Mouse (Mus musculus) right cerebral cortex, adult 2 months (tissue): ENCODE data around the gene Cchcr1.

Experiments used
- DNase-seq, 2 experiments: peaks; one replicate each; pipeline ENCODE4 v3.0.0; 2021 to 2022; ENCODE audit warnings: low spot score in 2 of 2

Cchcr1 gene

DNA sequence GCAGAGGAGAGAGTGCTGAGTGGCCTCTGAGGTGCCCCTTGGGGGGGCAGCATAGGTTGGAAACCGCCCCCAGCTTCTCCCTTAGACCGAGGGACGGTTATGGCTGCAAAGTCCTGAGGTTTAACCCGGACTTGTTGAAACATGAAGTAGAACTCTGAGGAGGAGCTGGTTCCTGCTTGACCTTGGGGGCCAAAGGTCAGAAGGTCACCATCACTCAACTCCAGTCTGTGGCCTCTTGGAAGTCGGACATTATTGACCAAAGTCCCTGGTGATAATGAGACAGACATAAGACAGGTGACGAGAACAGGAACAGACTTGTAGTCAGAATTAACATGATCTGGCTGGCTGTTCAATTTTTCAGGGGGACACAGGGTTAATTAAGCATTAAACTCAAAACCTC, 2.1 kb upstream of the Cchcr1 start:
- no peak for DNase-seq

DNA sequence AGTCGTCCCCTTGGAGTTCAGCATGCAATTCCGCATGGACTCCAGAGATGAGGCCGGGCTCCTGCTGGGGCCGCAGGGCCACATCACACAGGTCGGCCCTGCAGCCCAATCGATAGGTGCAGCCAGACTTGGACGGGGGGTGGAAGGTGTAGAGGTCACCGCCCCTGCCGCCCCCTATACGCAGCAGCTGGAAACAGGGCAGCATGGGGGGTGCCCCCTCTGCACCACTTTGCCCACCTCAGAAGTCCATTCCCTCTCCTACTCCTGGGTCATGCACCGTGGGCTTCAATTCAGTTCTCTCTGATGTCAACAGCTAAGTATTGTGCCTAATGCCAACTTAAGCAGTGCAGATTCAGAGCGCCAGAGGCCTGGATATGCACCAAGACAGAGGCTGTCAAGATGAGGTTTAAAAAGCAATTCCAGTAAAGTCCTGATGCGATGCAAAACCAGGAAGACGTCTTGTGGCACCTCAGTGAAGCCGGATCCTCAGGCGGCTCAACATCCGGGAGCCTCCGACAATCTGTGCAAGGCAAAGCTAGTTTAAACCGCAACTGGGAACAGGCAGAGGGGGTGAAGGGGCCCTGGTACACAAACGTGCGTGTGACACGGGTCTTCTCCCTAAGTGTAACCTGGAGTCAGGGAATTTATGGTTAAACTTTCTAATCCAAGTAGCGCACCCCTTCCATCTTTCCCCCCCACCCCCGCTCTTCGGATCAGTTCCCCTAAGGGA, 824 bp upstream of the Cchcr1 start:
- DNase-seq: peak; percentile 16 to 38

DNA sequence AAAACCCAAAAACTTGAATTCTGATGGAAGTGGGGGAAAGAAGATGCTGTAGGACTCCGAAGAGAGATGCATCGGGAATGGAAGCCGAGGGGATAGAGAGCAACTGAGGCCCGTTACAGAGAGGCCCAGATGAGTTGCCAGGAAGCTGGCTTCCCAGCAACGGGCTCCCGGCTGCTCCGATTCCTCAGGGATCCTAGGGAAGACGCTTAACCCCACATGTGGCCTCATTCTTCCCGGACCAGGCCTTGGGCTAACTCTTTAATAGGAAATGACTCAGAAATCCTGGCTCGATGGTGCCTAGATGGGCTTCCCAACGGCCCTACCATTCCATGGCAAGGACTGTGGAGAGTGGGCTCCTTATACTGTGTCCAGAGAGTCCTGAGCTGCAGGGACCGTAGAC, 626 bp downstream of the Cchcr1 start:
- no peak for DNase-seq

DNA sequence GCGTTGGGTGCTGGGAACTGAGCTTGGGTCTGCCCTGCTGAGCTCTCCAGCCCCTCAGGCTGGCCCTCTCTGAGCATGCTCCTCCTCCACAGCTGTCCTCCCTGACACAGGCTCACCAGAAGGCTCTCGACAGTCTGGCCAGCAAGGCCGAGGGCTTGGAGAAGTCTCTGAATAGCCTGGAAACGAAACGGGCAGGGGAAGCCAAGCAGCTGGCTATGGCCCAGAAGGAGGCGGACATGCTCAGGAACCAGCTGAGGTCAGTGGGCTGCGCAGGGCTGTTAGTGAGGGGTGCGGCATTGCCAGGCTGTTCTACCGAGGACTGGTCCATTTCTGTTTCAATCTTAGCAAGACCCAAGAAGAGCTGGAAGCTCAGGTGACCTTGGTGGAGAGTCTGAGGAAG, 7.5 kb downstream of the Cchcr1 start:
- DNase-seq: no peak

DNA sequence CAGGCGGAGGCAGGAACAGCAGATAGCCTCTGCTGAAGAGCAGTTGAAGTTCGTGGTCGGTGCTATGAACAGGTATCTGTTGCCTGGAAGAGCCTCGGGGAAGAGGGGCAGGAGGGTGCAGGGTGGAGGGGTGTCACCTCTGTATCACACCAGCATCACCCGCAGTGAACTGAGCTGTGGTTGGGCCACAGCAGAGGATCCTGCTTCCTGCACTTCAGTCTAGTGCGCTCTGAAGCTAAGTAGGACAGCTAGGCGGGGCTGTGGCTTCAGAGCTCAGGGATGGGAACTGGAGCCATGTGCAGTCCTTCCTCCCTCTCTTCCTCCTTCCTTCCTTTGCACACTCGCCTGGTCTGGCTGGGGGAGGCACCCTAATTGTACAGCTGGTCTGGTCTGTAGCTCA, 9.7 kb downstream of the Cchcr1 start:
- no peak for DNase-seq

DNA sequence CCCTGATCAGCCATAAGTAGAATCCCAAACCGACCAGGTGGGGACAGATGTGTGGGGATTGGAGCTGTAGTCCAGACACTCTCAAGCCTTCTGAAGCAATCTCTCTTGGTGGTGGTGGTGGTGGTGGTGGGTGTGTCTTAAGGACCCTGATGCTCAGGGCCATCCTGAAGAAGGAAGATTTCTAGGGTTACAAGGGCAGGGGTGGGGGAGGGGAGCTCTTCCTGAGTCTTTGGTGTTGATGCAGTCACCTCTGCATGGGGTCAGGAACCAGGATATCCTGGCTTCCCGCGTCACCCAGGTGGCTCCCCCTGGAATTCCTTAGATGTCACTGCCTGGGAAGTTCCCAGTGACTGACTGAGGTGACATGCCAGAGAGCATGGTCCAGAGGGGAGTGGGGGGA, 15.5 kb downstream of the Cchcr1 start:
- no peak for DNase-seq

DNA sequence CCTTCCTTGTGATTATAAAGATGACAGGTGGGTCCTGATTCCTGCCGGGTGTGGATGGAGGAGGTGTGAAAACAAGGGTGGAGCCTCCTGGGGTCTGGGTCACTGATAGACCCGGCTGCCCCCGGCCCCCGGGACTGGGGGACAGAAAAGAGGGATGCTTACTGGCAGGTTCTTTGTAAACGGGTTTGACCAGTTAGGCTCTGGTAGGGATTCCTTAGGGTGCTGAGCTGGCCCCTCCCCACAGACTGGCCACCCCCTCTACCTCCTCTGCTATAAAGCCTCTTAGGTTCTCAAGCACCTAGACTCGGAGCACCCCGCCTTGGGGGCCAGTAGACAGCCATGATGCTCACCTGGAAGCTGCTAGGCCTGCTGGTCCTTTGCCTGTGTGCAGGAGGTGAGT, 16.0 kb downstream of the Cchcr1 start, which contains the start of gene Psors1c2:
Gene Psors1c2, plus strand, starts transcription at position 301 of the 400 bp plus-strand sequence.
- no peak for DNase-seq

DNA sequence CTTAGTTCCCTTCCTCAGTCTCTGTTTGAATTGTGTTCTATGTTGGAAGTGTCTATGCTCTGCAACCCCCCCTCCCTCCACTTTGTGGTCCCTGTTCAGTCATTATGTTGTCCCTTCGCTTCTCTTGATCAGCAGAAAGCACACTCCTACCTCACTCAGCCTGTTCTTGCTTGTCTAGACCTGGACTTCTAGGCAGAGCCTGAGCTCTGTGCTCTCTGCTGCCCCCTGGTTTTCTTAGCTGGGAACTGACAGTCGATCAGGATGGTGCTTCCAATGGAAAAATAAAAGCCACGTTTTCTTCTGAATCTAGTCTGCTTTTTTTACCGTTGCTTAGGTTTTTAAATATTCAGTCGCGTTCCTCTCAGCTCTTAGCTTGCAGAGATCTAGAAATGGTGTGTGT, 17.4 kb downstream of the Cchcr1 start:
- DNase-seq: peak; percentile 86 to 89

DNA sequence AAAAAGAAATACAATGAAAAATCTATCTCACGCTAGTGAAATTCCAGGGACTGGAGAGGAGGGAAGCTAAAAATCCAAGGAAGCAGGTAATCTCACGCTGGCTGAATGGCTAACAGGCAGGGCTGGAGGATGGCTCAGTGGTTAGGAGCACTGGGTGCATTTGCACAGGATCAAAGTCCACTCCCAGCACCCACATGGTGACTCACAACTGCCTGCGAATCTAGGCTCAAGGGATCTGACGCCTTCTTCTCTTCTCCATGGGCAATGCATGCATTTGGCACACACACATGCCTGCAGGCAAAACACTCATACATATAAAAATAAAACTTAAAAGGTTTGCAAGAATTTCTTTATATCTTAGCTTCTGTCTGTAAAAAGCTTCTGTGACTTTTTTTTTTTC, 20.5 kb downstream of the Cchcr1 start:
- peak; percentile 47 to 50 for DNase-seq

DNA sequence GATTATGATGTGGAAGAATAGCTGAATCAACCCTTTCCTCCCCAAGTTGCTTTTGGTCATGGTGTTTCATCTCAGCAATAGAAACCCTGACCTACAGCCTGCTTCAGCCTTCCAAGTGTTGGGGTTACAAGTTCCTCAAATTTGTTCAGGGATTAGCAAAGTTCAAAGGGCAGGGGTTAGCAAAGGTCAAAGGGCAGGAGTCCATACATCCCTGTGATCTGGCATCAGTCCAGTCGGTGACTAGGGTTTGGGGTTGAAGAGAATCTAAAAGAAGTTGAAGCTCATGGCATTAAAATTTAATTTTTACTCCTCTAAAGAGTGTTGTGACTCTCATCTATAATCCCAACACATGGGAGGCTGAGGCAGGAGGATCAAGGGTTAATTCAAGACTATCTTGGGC, 21.6 kb downstream of the Cchcr1 start:
- no peak for DNase-seq

DNA sequence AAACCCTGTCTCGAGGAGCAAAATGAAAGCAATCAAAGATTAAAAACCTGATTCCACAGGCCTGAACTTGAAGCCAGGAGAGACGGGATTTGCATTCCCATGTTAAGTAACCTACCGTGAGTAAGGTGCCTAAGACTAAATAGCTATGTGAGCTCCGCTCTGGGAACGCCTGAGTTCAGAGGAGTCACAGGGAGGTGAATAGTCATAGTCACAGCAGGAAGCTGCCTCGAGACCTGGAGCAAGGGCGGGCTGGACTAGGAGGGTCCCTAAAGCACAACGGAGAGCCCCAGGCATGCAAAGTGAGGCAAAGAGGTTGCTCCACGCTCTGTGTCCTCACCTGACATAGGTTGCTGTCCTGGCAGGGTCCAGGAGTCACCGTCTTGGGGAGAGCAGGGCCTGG, 22.6 kb downstream of the Cchcr1 start:
- no peak for DNase-seq

DNA sequence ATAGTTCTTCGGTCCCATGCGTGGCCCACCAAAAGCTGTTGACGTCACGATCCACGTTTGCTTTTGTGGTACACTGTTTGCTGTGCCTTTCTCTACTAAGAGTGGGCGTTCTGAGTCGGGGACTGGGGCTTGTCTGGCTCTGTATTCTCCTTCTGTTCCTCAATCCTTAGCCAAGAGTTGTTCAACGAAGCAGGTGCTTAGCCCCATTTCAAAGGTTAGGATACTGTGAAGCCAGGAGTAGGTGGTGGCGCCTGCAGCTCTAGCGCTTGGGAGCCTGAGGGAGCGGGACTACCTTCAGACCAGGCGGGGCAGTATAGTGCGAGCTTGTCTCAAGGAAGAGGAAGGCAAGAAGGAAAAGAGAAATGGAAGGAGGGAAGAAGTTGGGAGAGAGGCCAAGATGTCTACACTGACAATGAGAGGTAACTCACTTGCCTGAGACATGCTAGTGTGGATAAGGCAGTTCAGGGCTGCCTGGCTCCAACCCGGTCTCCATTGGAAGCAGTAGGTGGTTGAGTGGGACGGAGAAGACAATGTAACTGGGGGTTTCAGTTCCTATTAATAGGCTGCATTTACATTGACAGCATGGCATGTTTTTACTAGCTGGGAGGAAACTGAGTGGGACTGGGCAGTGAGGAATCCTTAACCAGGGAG, 26.0 kb downstream of the Cchcr1 start:
- DNase-seq: peak in 1 of 2 experiments; percentile 27

DNA sequence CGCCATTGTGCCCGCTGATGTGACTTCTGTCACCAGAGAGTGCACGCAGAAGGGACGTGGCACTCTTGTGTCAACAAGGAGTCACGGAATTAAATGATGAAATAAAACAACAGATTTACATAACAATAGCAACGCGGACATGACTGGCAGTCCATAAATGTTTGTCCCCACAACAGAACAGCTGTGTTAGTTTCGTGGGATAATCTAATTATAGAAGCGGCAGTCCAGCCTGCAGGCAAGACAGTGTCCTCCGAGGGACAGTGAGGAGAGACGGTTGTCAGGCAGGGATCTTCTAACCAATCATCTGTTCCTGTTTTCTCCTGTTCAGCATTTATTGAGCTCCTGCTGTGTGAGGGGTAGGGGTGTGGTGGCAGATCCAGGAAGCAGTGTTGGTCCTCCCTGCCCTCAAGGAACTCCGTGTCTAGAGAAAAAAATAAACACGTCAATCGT, 26.5 kb downstream of the Cchcr1 start:
- DNase-seq: peak in 1 of 2 experiments; percentile 40

DNA sequence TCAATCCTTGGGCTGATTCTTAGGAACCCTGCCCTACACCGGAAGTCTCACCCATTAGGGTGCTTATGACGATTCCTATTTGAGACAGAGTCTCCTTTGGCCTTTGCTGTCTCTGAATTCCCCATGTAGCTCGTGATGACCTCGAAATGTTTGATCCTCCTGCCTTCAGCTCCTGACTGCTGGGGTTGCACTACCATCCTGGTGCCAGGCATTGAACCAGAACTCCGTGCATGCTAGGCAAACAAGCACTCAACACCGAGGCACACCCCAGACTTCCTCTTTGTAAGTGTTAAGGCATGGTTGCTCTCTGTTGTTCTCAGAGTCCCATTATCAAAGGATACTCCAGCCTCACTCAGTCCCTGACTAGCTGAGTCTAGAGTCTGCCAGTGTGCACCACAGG, 27.1 kb downstream of the Cchcr1 start:
- DNase-seq: no peak

DNA sequence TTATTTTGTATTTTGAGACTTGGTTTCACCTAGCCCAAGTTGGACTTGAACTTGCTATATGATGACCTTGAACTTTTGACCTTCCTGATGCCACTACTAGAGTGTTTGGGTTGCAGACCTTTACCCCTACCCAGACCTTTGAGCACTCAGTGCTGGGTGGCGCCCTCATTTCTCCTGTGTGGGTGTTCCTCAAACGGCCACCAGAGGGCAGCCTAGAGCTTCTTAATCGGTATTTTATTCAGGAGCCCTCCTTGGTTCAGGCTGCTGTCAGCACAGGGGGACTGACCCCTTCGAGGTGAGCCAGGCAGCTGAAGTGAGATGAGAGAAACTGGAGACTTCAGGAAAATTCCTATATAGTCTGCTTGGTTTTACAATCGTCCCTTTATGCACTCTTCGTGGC, 27.8 kb downstream of the Cchcr1 start:
- peak; percentile 67 to 71 for DNase-seq

DNA sequence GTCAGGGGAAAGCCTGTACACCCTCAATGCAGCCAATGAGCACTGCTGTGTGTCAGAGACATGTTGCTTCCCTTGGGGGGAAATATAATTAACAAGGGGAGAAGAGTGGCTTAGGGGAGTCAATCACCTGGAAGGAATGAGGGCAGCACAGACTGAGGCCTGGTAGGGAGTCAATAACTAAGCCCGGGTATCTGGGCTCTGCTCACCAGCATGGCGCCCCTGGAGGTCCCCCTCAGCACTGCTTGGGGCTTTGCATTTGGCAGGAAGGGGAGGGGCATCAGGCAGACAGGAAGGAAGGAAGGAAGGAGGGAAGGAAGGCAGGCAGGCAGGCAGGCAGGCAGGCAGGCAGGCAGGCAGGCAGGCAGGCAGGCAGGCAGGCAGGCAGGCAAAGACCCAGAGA, 30.6 kb downstream of the Cchcr1 start:
- DNase-seq: no peak

DNA sequence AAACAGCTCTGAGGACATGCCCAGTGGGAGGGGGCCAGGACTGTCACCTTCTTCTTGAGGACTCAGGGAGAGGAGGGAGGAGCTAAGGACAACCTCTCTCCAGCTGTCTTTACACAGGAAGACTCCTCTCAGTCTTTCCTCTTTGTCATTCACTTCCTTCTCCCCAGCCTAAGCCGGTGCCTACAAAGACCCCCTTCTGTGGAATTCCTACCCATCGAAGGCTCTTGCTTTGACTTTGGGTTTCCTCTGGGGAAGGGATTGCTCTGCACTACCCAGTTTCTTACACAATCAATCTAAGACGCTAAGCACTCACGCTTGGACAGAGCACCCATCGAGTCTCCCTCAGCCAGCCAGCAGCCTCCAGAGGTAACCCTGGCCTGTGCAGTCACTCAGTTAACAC, 31.7 kb downstream of the Cchcr1 start:
- no peak for DNase-seq

DNA sequence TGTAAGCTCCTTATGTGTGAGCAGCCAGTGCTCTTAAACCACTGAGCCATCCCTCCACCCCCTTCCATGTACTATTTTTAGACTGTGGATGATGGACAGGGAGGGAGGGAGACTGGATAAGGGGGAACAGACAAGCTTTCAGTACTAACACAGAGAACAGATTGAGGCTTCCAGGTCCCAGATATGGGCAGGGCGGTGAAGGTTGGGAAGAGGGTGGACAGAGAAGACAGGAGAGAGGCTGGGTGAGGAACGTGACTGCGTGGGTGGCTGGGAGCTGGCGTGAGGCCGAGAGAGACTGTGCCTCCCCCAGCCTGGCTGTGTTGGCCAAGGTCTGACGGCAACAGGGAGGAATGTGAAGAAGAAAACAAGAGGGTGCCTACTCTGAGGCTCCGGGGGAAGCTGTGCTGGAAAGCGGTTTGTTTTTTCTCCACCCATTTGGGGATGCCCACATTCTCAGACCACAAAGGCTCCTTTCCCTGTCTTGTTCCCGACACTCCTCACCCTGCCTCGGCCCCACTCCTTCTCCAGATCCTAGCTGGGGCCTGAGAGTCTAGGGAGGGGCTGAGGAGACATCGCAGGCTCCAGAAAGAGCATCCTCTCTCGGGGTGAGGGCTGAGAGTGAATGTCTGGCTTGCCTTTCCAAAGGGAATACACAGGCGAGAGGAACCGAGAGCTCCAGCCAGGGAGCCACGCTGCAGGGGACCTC, 32.7 kb downstream of the Cchcr1 start:
- DNase-seq: peak; percentile 84 to 85

DNA sequence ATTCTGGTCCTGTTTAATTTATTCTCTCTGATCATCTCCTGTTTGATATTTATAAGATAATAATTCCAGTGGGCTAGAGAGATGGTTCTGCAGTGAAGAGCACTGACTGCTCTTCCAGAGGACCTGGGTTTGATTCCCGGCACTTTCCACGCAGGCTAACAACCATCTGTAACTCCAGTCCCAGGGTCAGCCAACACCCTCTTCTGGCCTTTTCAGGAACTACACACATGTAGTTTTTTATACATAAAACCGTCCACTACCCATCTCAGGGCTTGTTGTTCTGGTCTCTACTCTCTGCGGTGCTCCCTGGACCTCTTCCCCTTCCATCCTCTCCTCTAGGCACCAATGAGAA, 33.2 kb downstream of the Cchcr1 start:
- no peak for DNase-seq

DNA sequence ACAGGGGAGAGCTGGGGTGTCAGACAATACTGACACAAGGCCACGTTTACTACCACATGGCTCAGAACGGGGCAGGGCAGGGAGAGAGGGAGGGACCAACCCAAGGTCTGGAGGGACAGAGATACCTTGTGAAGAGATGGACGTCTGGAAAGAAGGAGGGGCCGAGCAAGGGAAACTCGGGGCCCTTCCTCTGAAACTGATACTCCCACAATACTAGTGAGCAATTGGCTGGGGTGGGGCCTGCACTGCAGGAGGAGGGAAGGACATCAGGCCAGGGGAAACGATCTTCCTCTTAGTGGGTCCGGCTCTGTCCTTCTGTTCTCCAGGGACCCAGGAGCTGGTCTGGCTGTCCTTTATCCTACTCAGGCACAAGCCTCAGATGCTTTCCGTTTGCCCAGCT, 34.0 kb downstream of the Cchcr1 start:
- DNase-seq: no peak

DNA sequence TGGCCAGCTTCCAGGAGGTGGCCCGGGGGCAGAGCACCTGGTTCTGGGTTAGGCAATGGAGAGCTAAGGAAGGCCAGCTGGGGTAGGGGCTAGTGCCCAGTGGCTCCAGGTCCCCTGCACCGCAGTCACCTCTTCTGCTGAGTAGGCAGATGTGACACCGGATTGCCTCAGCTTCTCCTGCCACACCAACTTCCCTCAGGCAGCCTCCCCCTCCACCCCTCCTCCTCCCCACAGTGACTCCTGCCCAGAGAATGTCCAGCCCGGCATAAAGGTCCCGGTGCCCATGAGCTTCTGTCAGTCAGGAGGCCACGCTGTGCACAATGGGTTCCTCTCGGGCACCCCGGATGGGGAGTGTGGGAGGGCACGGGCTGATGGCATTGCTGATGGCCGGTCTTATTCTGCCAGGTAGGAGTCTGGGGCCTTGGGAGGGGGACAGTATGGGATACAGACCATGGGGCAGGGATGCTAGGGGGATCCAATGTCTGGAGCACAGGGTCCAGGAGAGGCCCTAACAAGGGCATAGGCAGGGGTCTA, 35.0 kb downstream of the Cchcr1 start, which contains the start of gene Cdsn:
Gene Cdsn, plus strand, starts transcription at position 248 of the 534 bp plus-strand sequence.
- DNase-seq: no peak

DNA sequence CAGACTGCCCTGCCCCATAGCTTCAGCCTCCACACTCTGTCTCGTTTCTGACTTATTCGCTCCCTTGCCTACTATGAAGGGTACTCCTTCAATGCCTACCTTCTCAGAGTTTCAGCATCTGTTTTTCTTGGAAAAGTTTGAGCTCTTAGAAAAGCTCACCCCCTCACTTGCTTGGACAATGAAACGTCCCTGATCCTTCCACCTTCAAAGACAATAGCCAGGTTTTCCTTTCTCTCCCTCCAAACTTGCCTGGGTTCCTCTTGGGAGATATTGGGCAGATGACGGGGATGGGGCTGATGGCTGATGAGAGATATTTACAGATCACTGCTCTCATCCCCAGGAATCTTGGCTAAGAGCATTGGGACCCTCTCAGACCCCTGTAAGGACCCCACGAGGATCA, 37.4 kb downstream of the Cchcr1 start:
- DNase-seq: no peak
